Mouse (Mus musculus): ENCODE data around the gene Nt5dc3. TPM values are rescaled to one million over a fixed set of nuclear protein-coding genes. Genes with fewer than 3 reads are reported as not detected.

Gene Nt5dc3
- total RNA-seq, 1 experiment = 5.6 TPM

DNA sequence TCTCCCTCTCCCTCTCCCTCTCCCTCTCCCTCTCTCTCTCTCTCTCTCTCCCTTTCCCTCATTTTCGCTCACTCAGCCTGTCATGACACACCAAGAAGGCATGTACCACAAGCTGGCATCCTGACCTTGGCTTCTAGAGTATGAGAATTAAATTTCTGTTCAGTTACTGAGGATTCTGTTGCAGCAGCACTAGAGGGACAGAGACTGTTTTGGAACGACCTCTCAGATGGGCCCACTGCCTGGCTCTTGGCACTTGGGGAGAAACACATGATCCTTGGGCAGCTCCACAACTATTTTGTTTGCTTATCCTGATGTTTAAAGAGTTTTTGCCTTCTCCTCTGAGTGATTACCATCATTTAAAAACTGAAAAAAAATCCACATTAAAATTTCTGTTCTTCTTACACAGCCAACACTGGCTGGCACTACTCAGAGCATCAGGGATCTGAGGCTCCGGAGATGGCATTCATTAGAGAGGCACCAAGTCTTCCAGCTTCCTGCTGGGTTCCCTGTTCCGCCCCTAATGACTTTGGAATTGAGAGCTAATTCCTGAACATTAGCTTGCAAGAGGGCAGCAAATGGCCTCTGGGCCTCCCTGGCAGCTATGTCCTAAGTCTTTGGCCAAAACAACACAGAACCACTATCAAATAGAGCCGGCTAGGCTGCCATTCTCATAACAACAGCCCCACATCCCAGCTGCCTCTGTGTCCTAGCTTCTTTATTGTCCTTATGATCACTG, 101.4 kb downstream of the Nt5dc3 start:
- H3K36me3 ChIP-seq (ENCODE audit: control insufficient read depth, insufficient read depth, low read length, poor library complexity, severe bottlenecking) = no peaks in the 10 kb centered on the region
- TF ChIP-seq CHD2 (IDR thresholded peaks at IDR 0.05; ENCODE audit: low read depth, low read length) (no peak), ZNF384 (IDR thresholded peaks at IDR 0.05; ENCODE audit: low read depth, low read length) (no peak), MAFK (IDR thresholded peaks at IDR 0.05; ENCODE audit: insufficient read depth, low read depth, low read length) (no peak), ZC3H11A (IDR thresholded peaks at IDR 0.05; ENCODE audit: borderline replicate concordance, low read depth, low read length) (no peak), HCFC1 (IDR thresholded peaks at IDR 0.05; ENCODE audit: borderline replicate concordance, insufficient read depth, low read length) (no peak)
- H3K9me3 ChIP-seq (ENCODE audit: control insufficient read depth, insufficient read depth, low read depth, low read length) = no peaks in the 10 kb centered on the region
- no peak for DNase-seq (ENCODE audit: low read depth, low spot score)
- in situ Hi-C loops (cut with MboI; ENCODE audit: low sequenced_read_pairs in 2 of 2, unreplicated experiment in 2 of 2) = no loop called here
- H3K4me3 ChIP-seq (ENCODE audit: insufficient read depth in 1 of 2, low read depth in 1 of 2, low read length in 2 of 2, poor library complexity in 1 of 2, severe bottlenecking in 1 of 2) = no peak overlapping the region
- H3K27ac ChIP-seq (ENCODE audit: insufficient read depth, low read depth, low read length, poor library complexity, severe bottlenecking) = no peak overlapping the region
- H3K4me1 ChIP-seq (ENCODE audit: control insufficient read depth in 2 of 2, insufficient read depth in 2 of 2, low read length in 2 of 2, poor library complexity in 1 of 2) = no peaks in the 10 kb centered on the region
- H3K9ac ChIP-seq (ENCODE audit: insufficient read depth, low read depth, low read length, poor library complexity, severe bottlenecking) = no peak overlapping the region

DNA sequence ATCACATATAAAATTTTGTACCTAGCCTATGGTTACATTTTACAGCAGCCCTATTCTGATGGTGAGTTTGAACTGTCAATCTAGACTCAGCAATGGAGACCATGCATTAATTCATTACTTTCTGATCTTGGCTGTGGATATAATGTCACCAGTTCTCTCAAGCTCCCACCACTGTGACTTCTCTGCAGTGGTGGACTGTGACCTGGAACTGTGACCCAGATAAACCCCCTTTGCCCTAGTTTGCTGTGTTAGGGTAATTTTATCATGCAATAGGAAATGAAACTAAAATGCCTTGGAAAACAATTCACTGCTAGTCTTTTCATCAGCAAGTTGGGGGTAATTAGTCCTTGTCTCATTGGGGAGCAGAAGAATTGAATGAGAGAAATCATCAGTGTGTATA, 102.6 kb downstream of the Nt5dc3 start:
- no peak overlapping the region for H3K4me3 ChIP-seq (ENCODE audit: insufficient read depth in 1 of 2, low read depth in 1 of 2, low read length in 2 of 2, poor library complexity in 1 of 2, severe bottlenecking in 1 of 2)
- H3K4me1 ChIP-seq (ENCODE audit: control insufficient read depth in 2 of 2, insufficient read depth in 2 of 2, low read length in 2 of 2, poor library complexity in 1 of 2) = no peaks in the 10 kb centered on the region
- no peak overlapping the region for H3K27ac ChIP-seq (ENCODE audit: insufficient read depth, low read depth, low read length, poor library complexity, severe bottlenecking)
- H3K9me3 ChIP-seq (ENCODE audit: control insufficient read depth, insufficient read depth, low read depth, low read length) = no peaks in the 10 kb centered on the region
- no peaks in the 10 kb centered on the region for H3K36me3 ChIP-seq (ENCODE audit: control insufficient read depth, insufficient read depth, low read length, poor library complexity, severe bottlenecking)
- no peak for DNase-seq (ENCODE audit: low read depth, low spot score)
- H3K9ac ChIP-seq (ENCODE audit: insufficient read depth, low read depth, low read length, poor library complexity, severe bottlenecking) = no peak overlapping the region
- in situ Hi-C loops (cut with MboI; ENCODE audit: low sequenced_read_pairs in 2 of 2, unreplicated experiment in 2 of 2) = no loop called here
- TF ChIP-seq MAFK (IDR thresholded peaks at IDR 0.05; ENCODE audit: insufficient read depth, low read depth, low read length) (no peak), CHD2 (IDR thresholded peaks at IDR 0.05; ENCODE audit: low read depth, low read length) (no peak), ZC3H11A (IDR thresholded peaks at IDR 0.05; ENCODE audit: borderline replicate concordance, low read depth, low read length) (no peak), ZNF384 (IDR thresholded peaks at IDR 0.05; ENCODE audit: low read depth, low read length) (no peak), HCFC1 (IDR thresholded peaks at IDR 0.05; ENCODE audit: borderline replicate concordance, insufficient read depth, low read length) (no peak)

GRCm38 (mm10) chr10:86886434-86886833, 107.6 kb downstream of the Nt5dc3 start:
- Histone ChIP-seq H3K36me3 (ENCODE audit: control insufficient read depth, insufficient read depth, low read length, poor library complexity, severe bottlenecking) (no peaks in the 10 kb centered on the region), H3K27ac (ENCODE audit: insufficient read depth, low read depth, low read length, poor library complexity, severe bottlenecking) (no peak overlapping the region), H3K9me3 (ENCODE audit: control insufficient read depth, insufficient read depth, low read depth, low read length) (no peaks in the 10 kb centered on the region), H3K9ac (ENCODE audit: insufficient read depth, low read depth, low read length, poor library complexity, severe bottlenecking) (no peak overlapping the region), H3K4me1 (ENCODE audit: control insufficient read depth in 2 of 2, insufficient read depth in 2 of 2, low read length in 2 of 2, poor library complexity in 1 of 2) (no peaks in the 10 kb centered on the region), H3K4me3 (ENCODE audit: insufficient read depth in 1 of 2, low read depth in 1 of 2, low read length in 2 of 2, poor library complexity in 1 of 2, severe bottlenecking in 1 of 2) (no peak overlapping the region)
- no peak for DNase-seq (ENCODE audit: low read depth, low spot score)
- in situ Hi-C loops (cut with MboI; ENCODE audit: low sequenced_read_pairs in 2 of 2, unreplicated experiment in 2 of 2) = no loop called here
- no peak for TF ChIP-seq HCFC1 (IDR thresholded peaks at IDR 0.05; ENCODE audit: borderline replicate concordance, insufficient read depth, low read length)
- TF ChIP-seq CHD2 (IDR thresholded peaks at IDR 0.05; ENCODE audit: low read depth, low read length) = no peak
- no peak for TF ChIP-seq ZNF384 (IDR thresholded peaks at IDR 0.05; ENCODE audit: low read depth, low read length)
- no peak for TF ChIP-seq ZC3H11A (IDR thresholded peaks at IDR 0.05; ENCODE audit: borderline replicate concordance, low read depth, low read length)
- TF ChIP-seq MAFK (IDR thresholded peaks at IDR 0.05; ENCODE audit: insufficient read depth, low read depth, low read length) = no peak

Other genes starting within 250 kb of the Nt5dc3 start
- gene Hsp90b1, start 73.5 kb upstream of the Nt5dc3 start, total RNA-seq (2012; rRNA removed) = 876 and 957 TPM in 2 replicates
- 1.1 and 1.6 TPM in 2 replicates for gene Ttc41, start 73.2 kb upstream of the Nt5dc3 start, total RNA-seq (2012; rRNA removed)
- 0.58 and 1.4 TPM in 2 replicates for gene Gm49358, start 15.0 kb upstream of the Nt5dc3 start, total RNA-seq (2012; rRNA removed)
- 0.26 and 0.27 TPM in 2 replicates for gene Stab2, start 229.0 kb downstream of the Nt5dc3 start, total RNA-seq (2012; rRNA removed)